Mouse (Mus musculus) spleen, adult 2 months (tissue): ENCODE measurements around the gene Mid1. TPM values are rescaled to one million over a fixed set of nuclear protein-coding genes. Genes with fewer than 3 reads are reported as not detected.
A peak's percentile ranks its signal among the peaks of the same experiment; 100 is the strongest.
"Not testable (repeated sequence)": the region's sequence is repeated elsewhere in the genome, so short reads cannot be mapped to it uniquely, and the experiment has no call there.

Experiments
- DNase-seq, 2 experiments: peaks; one replicate each; pipeline versions ENCODE4 v3.0.0 to v3.0.0-alpha.2; 2012 to 2021; ENCODE audit warnings: low spot score in 2 of 2, low read depth in 1 of 2
- H3K27ac ChIP-seq: fragments of 200-500 bp; 2 replicates; pipeline ENCODE4 v1.5.1; 2012; ENCODE audit warnings: low read length, inconsistent platforms; ENCODE audit not compliant: insufficient read depth
- H3K27me3 ChIP-seq: fragments of 200-500 bp; 2 replicates; pipeline ENCODE4 v1.6.1; 2012; ENCODE audit warnings: mild to moderate bottlenecking, moderate library complexity, low read length, inconsistent platforms; ENCODE audit not compliant: control insufficient read depth, insufficient read depth
- H3K36me3 ChIP-seq: fragments of 200-500 bp; 2 replicates; pipeline ENCODE4 v1.6.1; 2012; ENCODE audit warnings: mild to moderate bottlenecking, low read length, inconsistent platforms; ENCODE audit not compliant: control insufficient read depth, insufficient read depth
- H3K4me1 ChIP-seq: fragments of 200-500 bp; 2 replicates; pipeline ENCODE4 v1.6.1; 2011; ENCODE audit warnings: inconsistent platforms; ENCODE audit not compliant: control insufficient read depth, insufficient read depth, insufficient read length
- H3K4me3 ChIP-seq: fragments of 200-500 bp; 2 replicates; pipeline ENCODE4 v1.5.1; 2011; ENCODE audit warnings: mild to moderate bottlenecking, inconsistent platforms; ENCODE audit not compliant: insufficient read depth, insufficient read length; ENCODE audit errors: extremely low read depth
- WGBS: fragments of 180-500 bp; shearing (Covaris S2); methylation state at CpG from one replicate; pipeline ENCODE4 v1.1.7; 2018; 5-methylcytosine and 5-hydroxymethylcytosine counted together
- polyA plus RNA-seq: library from polyadenylated mRNA; depleted of rRNA; stranded (reverse); fragments of >200 nt; gene quantifications from 2 replicates; pipeline ENCODE4 v1.2.3, GENCODE M21; 2012

The Mid1 gene
- polyA plus RNA-seq, 1 experiment: 4.1 TPM

DNA sequence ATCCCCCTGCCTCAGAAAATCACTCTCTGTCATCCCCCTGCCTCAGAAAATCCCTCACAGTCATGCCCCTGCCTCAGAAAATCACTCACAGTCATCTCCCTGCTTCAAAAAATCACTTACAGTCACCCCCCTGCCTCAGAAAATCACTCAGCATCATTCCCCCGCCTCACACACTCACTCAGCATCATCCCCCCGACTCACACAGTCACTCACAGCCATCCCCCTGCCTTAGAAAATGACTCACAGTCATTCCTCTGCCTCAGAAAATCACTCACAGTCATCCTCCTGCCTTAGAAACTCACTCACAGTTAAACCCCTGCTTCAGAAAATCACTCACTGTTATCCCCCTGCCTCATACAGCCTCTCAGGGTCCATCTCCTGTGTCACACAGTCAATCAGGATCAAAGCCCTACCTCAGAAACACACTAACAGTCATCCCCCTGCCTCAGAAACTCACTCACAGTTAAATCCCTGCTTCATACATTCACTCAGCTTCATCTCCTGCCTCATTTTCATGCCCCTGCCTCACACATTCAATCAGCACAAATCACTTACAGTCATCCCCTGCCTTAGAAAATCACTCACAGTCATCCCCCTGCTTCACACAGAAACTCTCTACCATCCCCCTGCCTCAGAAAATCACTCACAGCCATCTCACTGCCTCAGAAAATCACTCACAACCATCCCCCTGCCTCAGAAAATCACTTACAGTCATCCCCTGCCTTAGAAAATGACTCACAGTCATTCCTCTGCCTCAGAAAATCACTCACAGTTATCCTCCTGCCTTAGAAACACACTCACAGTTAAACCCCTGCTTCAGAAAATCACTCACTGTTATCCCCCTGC lies 310.1 kb downstream of the Mid1 start:
- not testable (repeated sequence) for H3K27ac ChIP-seq

DNA sequence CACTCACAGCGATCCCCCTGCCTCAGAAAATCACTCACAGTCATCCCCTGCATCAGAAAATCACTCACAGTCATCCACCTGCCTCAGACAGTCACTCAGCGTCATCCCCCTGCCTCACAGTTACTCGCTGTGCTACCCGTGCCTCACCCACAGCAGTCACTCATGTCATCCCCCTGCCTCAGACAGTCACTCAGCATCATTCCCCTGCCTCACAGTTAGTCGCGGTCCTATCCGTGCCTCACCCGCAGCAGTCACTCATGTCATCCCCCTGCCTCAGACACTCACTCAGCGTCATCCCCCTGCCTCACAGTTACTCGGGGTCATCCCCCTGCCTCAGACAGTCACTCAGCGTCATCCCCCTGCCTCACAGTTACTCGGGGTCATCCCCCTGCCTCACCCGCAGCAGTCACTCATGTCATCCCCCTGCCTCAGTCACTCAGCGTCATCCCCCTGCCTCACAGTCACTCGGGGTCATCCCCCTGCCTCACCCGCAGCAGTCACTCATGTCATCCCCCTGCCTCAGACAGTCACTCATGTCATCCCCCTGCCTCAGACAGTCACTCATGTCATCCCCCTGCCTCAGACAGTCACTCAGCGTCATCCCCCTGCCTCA lies 311.0 kb downstream of the Mid1 start:
- H3K4me1 ChIP-seq, H3K27ac ChIP-seq, H3K27me3 ChIP-seq, H3K36me3 ChIP-seq, H3K4me3 ChIP-seq: not testable (repeated sequence)
- no CpG with 5 or more reads among the region's 17 CpGs for WGBS
- DNase-seq: peak in 1 of 2 experiments; percentile 50

More for the DNA sequence above, 310.1 kb downstream of the Mid1 start:
- H3K36me3 ChIP-seq, H3K4me3 ChIP-seq, H3K4me1 ChIP-seq, DNase-seq, H3K27me3 ChIP-seq: not testable (repeated sequence)
- 30% methylated on average over 2 of the region's 2 CpGs for WGBS

DNA sequence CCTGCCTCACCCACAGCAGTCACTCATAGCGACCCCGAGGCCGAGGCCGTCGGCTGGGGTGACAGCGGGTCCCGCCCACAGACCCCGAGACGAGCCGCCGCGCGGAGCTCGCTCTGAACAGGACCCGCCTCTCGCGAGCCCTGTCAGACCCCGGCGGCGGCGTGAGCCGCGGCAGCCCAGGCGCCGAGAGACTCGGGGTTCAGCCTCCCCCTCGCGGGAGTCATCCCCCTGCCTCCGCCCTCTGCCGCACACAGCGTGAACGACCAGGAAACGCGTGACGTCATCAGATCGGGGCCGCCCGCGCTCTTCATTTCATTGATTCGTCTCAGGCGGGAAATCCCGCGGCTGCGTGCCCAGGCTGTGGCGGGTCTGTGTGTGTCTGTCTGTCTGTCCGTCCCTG lies 311.9 kb downstream of the Mid1 start:
- H3K4me3 ChIP-seq, H3K27me3 ChIP-seq, H3K27ac ChIP-seq, H3K36me3 ChIP-seq, H3K4me1 ChIP-seq: not testable (repeated sequence)
- DNase-seq: peak; percentile 85 to 98
- WGBS: no CpG with 5 or more reads among the region's 46 CpGs

DNA sequence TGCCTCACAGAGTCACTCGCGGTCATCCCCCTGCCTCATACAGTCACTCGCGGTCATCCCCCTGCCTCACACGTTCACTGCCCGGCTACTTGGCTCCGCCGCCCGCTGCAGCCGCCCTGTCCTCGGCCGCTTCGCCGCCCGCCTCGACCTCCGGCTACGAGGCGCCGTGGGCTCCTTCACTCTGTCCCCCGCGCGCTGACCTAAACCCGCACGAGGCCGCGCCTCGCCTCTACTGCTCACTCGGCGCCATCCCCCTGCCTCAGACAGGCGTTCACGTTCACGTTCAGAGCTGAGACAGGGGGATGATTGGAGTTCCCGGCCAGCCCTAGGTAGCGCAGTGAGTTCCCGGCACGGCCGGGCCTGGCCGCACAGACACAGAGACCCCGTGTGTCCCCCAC lies 312.5 kb downstream of the Mid1 start:
- H3K27me3 ChIP-seq, H3K4me1 ChIP-seq, H3K36me3 ChIP-seq: not testable (repeated sequence)
- peak overlapping the region; percentile 60 for H3K4me3 ChIP-seq
- WGBS: 13% methylated on average over 38 of the region's 40 CpGs
- peak overlapping the region; percentile 81 for H3K27ac ChIP-seq
- peak in 1 of 2 experiments; percentile 79 for DNase-seq

DNA sequence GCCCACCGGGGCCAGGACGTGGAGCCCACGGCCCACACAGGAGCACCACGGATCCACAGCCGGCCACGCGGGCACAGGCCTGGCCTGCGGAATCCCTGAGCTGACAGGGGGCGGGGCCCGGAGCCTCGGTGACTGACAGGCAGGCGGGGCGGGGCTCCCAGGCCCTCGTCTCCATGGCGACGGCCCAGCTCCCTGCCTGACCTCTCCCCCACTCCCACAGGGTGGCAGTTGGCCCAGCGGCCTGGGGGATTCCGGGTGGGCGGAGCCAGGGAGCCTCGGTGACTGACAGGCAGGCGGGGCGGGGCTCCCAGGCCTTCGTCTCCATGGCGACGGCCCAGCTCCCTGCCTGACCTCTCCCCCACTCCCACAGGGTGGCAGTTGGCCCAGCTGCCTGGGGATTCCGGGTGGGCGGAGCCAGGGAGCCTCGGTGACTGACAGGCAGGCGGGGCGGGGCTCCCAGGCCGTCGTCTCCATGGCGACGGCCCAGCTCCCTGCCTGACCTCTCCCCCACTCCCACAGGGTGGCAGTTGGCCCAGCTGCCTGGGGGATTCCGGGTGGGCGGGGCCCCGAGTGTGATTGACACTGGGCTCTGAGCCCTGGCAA lies 313.0 kb downstream of the Mid1 start:
- H3K4me1 ChIP-seq, H3K36me3 ChIP-seq, H3K27me3 ChIP-seq: not testable (repeated sequence)
- peak overlapping the region; percentile 60 for H3K4me3 ChIP-seq
- peak overlapping the region; percentile 81 for H3K27ac ChIP-seq
- WGBS: 3% methylated on average over 18 of the region's 37 CpGs
- peak; percentile 100 for DNase-seq

DNA sequence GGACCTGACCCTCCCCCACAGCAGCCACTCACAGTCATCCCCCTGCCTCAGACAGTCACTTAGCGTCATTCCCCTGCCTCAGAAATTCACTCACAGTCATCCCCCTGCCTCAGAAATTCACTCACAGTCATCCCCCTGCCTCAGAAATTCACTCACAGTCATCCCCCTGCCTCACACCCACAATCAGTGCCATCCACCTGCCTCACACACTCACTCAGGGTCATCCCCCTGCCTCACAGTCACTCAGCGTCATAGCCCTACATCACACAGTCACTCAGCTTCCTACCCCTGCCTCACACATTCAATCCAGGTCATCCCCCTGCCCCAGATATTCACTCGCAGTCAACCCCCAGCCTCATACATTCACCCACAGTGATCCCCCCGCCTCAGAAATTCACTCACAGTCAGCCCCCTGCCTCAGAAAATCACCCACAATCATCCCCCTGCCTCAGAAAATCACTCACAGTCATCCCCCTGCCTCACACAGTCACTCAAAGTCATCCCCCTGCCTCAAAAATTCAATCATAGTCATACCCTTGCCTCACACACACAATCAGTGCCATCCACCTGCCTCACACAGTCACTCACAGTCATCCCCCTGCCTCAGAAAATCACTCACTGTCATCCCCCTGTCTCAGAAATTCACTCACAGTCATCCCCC lies 313.7 kb downstream of the Mid1 start:
- DNase-seq, H3K4me1 ChIP-seq, H3K27me3 ChIP-seq, H3K27ac ChIP-seq, H3K4me3 ChIP-seq, H3K36me3 ChIP-seq: not testable (repeated sequence)
- 6% methylated on average over 2 of the region's 4 CpGs for WGBS

DNA sequence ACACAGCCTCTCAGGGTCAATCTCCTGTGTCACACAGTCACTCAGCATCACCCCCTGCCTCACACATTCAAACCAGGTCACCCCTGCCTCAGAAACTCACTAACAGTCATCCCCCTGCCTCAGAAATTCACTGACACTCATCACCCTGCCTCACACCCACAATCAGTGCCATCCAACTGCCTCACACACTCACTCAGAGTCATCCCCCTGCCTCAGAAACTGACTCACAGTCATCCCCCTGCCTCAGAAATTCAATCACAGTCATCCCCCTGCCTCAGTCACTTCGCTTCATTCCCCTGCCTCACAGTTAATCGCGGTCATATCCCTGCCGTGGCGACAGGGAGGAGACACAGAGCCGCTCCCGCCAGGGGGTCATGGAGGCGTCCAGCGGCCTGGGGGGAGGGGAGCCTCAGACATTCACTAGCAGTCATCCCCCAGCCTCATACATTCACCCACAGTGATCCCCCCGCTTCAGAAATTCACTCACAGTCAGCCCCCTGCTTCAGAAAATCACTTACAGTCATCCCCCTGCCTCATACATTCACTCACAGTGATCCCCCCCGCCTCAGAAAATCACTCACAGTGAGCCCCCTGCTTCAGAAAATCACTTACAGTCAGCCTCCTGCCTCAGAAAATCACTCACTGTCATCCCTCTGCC lies 314.4 kb downstream of the Mid1 start:
- DNase-seq: peak in 1 of 2 experiments; percentile 62
- 41% methylated on average over 9 of the region's 11 CpGs for WGBS
- H3K27ac ChIP-seq, H3K4me1 ChIP-seq, H3K27me3 ChIP-seq, H3K4me3 ChIP-seq, H3K36me3 ChIP-seq: not testable (repeated sequence)

DNA sequence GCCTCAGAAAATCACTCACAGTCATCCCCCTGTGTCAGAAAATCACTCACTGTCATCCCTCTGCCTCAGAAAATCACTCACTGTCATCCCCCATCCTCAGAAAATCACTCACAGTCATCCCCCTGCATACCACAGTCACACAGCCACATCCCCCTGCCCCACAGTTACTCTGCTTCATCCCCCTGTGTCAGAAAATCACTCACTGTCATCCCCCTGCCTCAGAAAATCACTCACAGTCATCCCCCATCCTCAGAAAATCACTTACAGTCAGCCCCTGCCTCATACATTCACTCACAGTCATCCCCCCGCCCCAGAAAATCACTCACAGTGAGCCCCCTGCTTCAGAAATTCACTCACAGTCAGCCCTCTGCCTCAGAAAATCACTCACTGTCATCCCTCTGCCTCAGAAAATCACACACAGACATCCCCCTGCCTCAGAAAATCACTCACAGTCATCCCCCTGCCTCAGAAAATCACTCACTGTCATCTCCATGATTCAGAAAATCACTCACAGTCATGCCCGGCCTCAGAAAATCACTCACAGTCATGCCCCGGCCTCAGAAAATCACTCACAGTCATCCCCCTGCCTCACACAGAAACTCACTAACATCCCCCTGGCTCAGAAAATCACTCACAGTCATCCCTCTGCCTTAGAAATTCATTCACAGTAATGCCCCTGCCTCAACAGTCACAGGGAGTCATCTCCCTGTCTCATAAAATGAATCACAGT lies 315.1 kb downstream of the Mid1 start:
- not testable (repeated sequence) for H3K27ac ChIP-seq, DNase-seq, H3K27me3 ChIP-seq, H3K4me3 ChIP-seq, H3K4me1 ChIP-seq, H3K36me3 ChIP-seq
- WGBS: 0% methylated on average over 1 of the region's 3 CpGs

DNA sequence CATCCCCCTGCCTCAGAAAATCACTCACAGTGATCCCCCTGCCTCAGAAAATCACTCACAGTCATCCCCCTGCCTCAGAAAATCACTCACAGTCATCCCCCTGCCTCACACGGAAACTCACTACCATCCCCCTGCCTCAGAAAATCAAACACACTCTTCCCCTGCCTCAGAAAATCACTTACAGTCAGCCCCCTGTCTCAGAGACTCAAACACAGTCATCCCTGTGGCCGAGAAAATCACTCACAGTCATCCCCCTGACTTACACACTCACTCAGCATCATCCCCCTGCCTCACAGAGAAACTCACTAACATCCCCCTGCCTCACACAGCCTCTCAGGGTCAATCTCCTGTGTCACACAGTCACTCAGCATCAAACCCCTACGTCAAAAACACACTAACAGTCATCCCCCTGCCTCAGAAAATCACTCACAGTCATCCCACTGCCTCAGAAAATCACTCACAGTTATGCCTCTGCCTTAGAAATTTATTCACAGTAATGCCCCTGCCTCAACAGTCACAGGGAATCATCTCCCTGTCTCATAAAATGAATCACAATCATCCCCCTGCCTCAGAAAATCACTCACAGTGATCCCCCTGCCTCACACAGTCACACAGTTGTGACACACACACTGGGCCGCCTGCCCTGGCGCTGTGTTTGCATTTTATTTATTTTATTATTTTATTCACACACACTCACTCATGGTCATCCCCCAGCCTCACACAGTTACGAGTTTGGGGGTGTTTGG lies 315.8 kb downstream of the Mid1 start:
- DNase-seq, H3K36me3 ChIP-seq, H3K4me3 ChIP-seq, H3K27ac ChIP-seq, H3K4me1 ChIP-seq, H3K27me3 ChIP-seq: not testable (repeated sequence)
- 41% methylated on average over 6 of the region's 6 CpGs for WGBS
